Mouse (Mus musculus): ENCODE results near the gene Shmt1. TPM values are rescaled to one million over a fixed set of nuclear protein-coding genes. Genes with fewer than 3 reads are reported as not detected.
A peak's percentile ranks its signal among the peaks of the same experiment; 100 is the strongest.

Shmt1 gene
- total and polyA plus RNA-seq, 2 experiments from 2014 or later, result 26.7 to 77.7 TPM

- H3K9ac ChIP-seq (replicated peaks; ENCODE audit: low read depth, low read length), result peak overlapping the region; percentile 28; the same call in 1 of the 2 replicates
- ATAC-seq (ENCODE audit: insufficient read depth, low read depth), result no peak
- no peak for DNase-seq (ENCODE audit: low spot score)
- peak overlapping the region; percentile 60 for H3K4me2 ChIP-seq (ENCODE audit: low read depth, low read length)
- H3K9me3 ChIP-seq (replicated peaks; ENCODE audit: control insufficient read depth, low read length), result no peaks in the 10 kb centered on the region
- H3K27me3 ChIP-seq (ENCODE audit: control insufficient read depth, insufficient read depth, low read length), result no peaks in the 10 kb centered on the region
- 17% methylated on average over 14 of the region's 14 CpGs for WGBS
- H3K27ac ChIP-seq (ENCODE audit: low read depth), result peak overlapping the region; percentile 33
- peaks cover 19% of the 10 kb centered on the region; the same call in 1 of the 2 replicates for H3K4me1 ChIP-seq (ENCODE audit: control insufficient read depth, insufficient read depth)
- H3K36me3 ChIP-seq (replicated peaks; ENCODE audit: control insufficient read depth, insufficient read depth, low read length), result no peaks in the 10 kb centered on the region
- TF ChIP-seq EP300 (IDR thresholded peaks at IDR 0.05; ENCODE audit: low read depth), result no peak
- TF ChIP-seq CTCF (IDR thresholded peaks at IDR 0.05; ENCODE audit: low read depth), result no peak
- peak overlapping the region; percentile 44 for H3K4me3 ChIP-seq (ENCODE audit: low read depth, low read length)
These were observed 1.2 kb downstream of the Shmt1 start for GRCm38 (mm10) chr11:60810046-60810965.

GRCm38 (mm10) chr11:60809546-60809945 lies 2.0 kb downstream of the Shmt1 start:
- H3K9ac ChIP-seq (replicated peaks; ENCODE audit: low read depth, low read length), result no peak overlapping the region
- H3K4me3 ChIP-seq (ENCODE audit: low read depth, low read length), result peak overlapping the region; percentile 44; the same call in 1 of the 2 replicates
- H3K27me3 ChIP-seq (ENCODE audit: control insufficient read depth, insufficient read depth, low read length), result no peaks in the 10 kb centered on the region
- peaks cover 19% of the 10 kb centered on the region; the same call in 1 of the 2 replicates for H3K4me1 ChIP-seq (ENCODE audit: control insufficient read depth, insufficient read depth)
- WGBS, result 17% methylated on average over 1 of the region's 1 CpGs
- H3K4me2 ChIP-seq (ENCODE audit: low read depth, low read length), result peak overlapping the region; percentile 60
- H3K27ac ChIP-seq (ENCODE audit: low read depth), result 0 out of 2 replicates have a peak overlapping the region, but pooled peaks have one; percentile 17
- no peak for ATAC-seq (ENCODE audit: insufficient read depth, low read depth)
- no peak for DNase-seq (ENCODE audit: low spot score)
- TF ChIP-seq EP300 (IDR thresholded peaks at IDR 0.05; ENCODE audit: low read depth) (no peak), CTCF (IDR thresholded peaks at IDR 0.05; ENCODE audit: low read depth) (no peak)
- H3K36me3 ChIP-seq (replicated peaks; ENCODE audit: control insufficient read depth, insufficient read depth, low read length), result no peaks in the 10 kb centered on the region
- no peaks in the 10 kb centered on the region for H3K9me3 ChIP-seq (replicated peaks; ENCODE audit: control insufficient read depth, low read length)

GRCm38 (mm10) chr11:60808286-60809070 lies 3.0 kb downstream of the Shmt1 start:
- H3K4me1 ChIP-seq (ENCODE audit: control insufficient read depth, insufficient read depth), result peaks cover 19% of the 10 kb centered on the region; the same call in 1 of the 2 replicates
- no peak overlapping the region for H3K4me2 ChIP-seq (ENCODE audit: low read depth, low read length)
- no peak overlapping the region for H3K9ac ChIP-seq (replicated peaks; ENCODE audit: low read depth, low read length)

GRCm38 (mm10) chr11:60800892-60801291 lies 10.6 kb downstream of the Shmt1 start:
- Histone ChIP-seq H3K4me2 (ENCODE audit: low read depth, low read length) (no peak overlapping the region), H3K9ac (replicated peaks; ENCODE audit: low read depth, low read length) (no peak overlapping the region), H3K27ac (ENCODE audit: low read depth) (no peak overlapping the region), H3K9me3 (replicated peaks; ENCODE audit: control insufficient read depth, low read length) (no peaks in the 10 kb centered on the region), H3K27me3 (ENCODE audit: control insufficient read depth, insufficient read depth, low read length) (no peaks in the 10 kb centered on the region), H3K4me1 (ENCODE audit: control insufficient read depth, insufficient read depth) (0 out of 2 replicates have a peak, but pooled peaks cover 1% of the 10 kb centered on the region), H3K36me3 (replicated peaks; ENCODE audit: control insufficient read depth, insufficient read depth, low read length) (peaks cover 44% of the 10 kb centered on the region), H3K4me3 (ENCODE audit: low read depth, low read length) (no peak overlapping the region)
- no peak for TF ChIP-seq CTCF (IDR thresholded peaks at IDR 0.05; ENCODE audit: low read depth)
- DNase-seq (ENCODE audit: low spot score) (no peak), ATAC-seq (ENCODE audit: insufficient read depth, low read depth) (no peak)
- WGBS, result 79% methylated on average over 1 of the region's 1 CpGs

More at GRCm38 (mm10) chr11:60808286-60809070, 3.0 kb downstream of the Shmt1 start:
- no peaks in the 10 kb centered on the region for H3K27me3 ChIP-seq (ENCODE audit: control insufficient read depth, insufficient read depth, low read length)
- 54% methylated on average over 4 of the region's 4 CpGs for WGBS
- peak overlapping the region; percentile 52 for H3K27ac ChIP-seq (ENCODE audit: low read depth)
- no peak for ATAC-seq (ENCODE audit: insufficient read depth, low read depth)
- H3K9me3 ChIP-seq (replicated peaks; ENCODE audit: control insufficient read depth, low read length), result no peaks in the 10 kb centered on the region
- H3K4me3 ChIP-seq (ENCODE audit: low read depth, low read length), result no peak overlapping the region
- TF ChIP-seq EP300 (IDR thresholded peaks at IDR 0.05; ENCODE audit: low read depth) (no peak), CTCF (IDR thresholded peaks at IDR 0.05; ENCODE audit: low read depth) (no peak)
- peak; percentile 54 for DNase-seq (ENCODE audit: low spot score)
- H3K36me3 ChIP-seq (replicated peaks; ENCODE audit: control insufficient read depth, insufficient read depth, low read length), result peaks cover 9% of the 10 kb centered on the region

GRCm38 (mm10) chr11:60799977-60800376 lies 11.5 kb downstream of the Shmt1 start:
- H3K27me3 ChIP-seq (ENCODE audit: control insufficient read depth, insufficient read depth, low read length), result no peaks in the 10 kb centered on the region
- WGBS, result 82% methylated on average over 4 of the region's 4 CpGs
- H3K9ac ChIP-seq (replicated peaks; ENCODE audit: low read depth, low read length), result no peak overlapping the region
- TF ChIP-seq CTCF (IDR thresholded peaks at IDR 0.05; ENCODE audit: low read depth) (no peak), EP300 (IDR thresholded peaks at IDR 0.05; ENCODE audit: low read depth) (no peak)
- no peak overlapping the region for H3K4me3 ChIP-seq (ENCODE audit: low read depth, low read length)
- ATAC-seq (ENCODE audit: insufficient read depth, low read depth), result no peak
- H3K27ac ChIP-seq (ENCODE audit: low read depth), result no peak overlapping the region
- DNase-seq (ENCODE audit: low spot score), result no peak
- H3K36me3 ChIP-seq (replicated peaks; ENCODE audit: control insufficient read depth, insufficient read depth, low read length), result peaks cover 47% of the 10 kb centered on the region
- H3K4me1 ChIP-seq (ENCODE audit: control insufficient read depth, insufficient read depth), result 0 out of 2 replicates have a peak, but pooled peaks cover 4% of the 10 kb centered on the region
- no peaks in the 10 kb centered on the region for H3K9me3 ChIP-seq (replicated peaks; ENCODE audit: control insufficient read depth, low read length)
- no peak overlapping the region for H3K4me2 ChIP-seq (ENCODE audit: low read depth, low read length)
